Mouse (Mus musculus) hindbrain, embryonic 16.5 days (tissue): ENCODE measurements at regions not wholly inside any gene's neighbourhood (a gene's known extent, or its start where the extent isn't known, plus 50 kb on each side); places are given as distances from the start of the nearest gene placed in this dataset.
"Not testable (repeated sequence)": the region's sequence is repeated elsewhere in the genome, so short reads cannot be mapped to it uniquely, and the experiment has no call there.

ENCODE experiments used
- ATAC-seq: fragments of 200-750 bp; cut with Nextera tagmentation; 2 replicates; pipeline ENCODE4 v1.8.0; 2017; ENCODE audit warnings: moderate TSS enrichment, moderate library complexity
- H3K27ac ChIP-seq: fragments of 300-500 bp; sonication (generic); 2 replicates; pipeline ENCODE4 v1.5.1; 2014; ENCODE audit warnings: low read depth, mild to moderate bottlenecking, control low read depth, low read length, moderate library complexity
- H3K27me3 ChIP-seq: fragments of 300-500 bp; sonication (generic); replicated peaks from 2 replicates; pipeline ENCODE4 v1.6.1; 2014; ENCODE audit warnings: low read length; ENCODE audit not compliant: control insufficient read depth, insufficient read depth
- H3K36me3 ChIP-seq: fragments of 300-500 bp; sonication (generic); 2 replicates; pipeline ENCODE4 v1.6.1; 2014; ENCODE audit warnings: mild to moderate bottlenecking, low read length, moderate library complexity, mixed read lengths; ENCODE audit not compliant: control insufficient read depth, insufficient read depth
- H3K4me1 ChIP-seq: fragments of 300-500 bp; sonication (generic); 2 replicates; pipeline ENCODE4 v1.6.1; 2014; ENCODE audit warnings: low read depth, low read length; ENCODE audit not compliant: control insufficient read depth, insufficient read depth
- H3K4me2 ChIP-seq: fragments of 300-500 bp; sonication (generic); 2 replicates; pipeline ENCODE4 v1.6.1; 2014; ENCODE audit warnings: mild to moderate bottlenecking, low read length, control low read depth, moderate library complexity
- H3K4me3 ChIP-seq: fragments of 300-500 bp; sonication (generic); 2 replicates; pipeline ENCODE4 v1.5.1; 2014; ENCODE audit warnings: mild to moderate bottlenecking, low read length, control low read depth, moderate library complexity
- H3K9ac ChIP-seq: fragments of 300-500 bp; sonication (generic); 2 replicates; pipeline ENCODE4 v1.6.1; 2014; ENCODE audit warnings: low read depth, mild to moderate bottlenecking, control low read depth, low read length, moderate library complexity
- H3K9me3 ChIP-seq: fragments of 300-500 bp; sonication (generic); 2 replicates; pipeline ENCODE4 v1.6.1; 2014; ENCODE audit warnings: mild to moderate bottlenecking, low read length, moderate library complexity; ENCODE audit not compliant: control insufficient read depth
- WGBS: fragments of 180-500 bp; shearing (Covaris S2); extraction: QIAGEN DNeasy Blood & Tissue Kit; methylation state at CpG from one replicate; pipeline ENCODE4 v1.1.7; 2014; 5-methylcytosine and 5-hydroxymethylcytosine counted together

DNA sequence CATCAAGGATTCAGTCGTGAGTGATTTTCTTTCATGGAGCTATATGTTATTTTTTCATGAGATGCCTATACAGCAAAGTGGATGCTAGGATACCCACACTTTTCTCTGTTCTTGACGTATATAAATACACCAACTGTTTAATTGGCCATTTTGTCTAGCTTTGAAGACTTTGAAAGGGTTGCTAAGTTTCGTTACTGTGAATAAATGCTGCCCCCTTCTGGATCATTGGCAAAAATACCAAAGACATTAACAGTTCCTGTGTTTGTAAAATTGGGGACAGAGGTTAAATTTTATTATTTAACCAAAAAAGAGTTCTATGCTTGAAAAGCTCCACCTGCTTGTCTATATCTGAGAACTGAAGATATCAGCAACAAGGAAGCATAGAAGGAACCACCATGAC, 3624.1 kb downstream of the 9330182O14Rik start:
- no peaks in the 10 kb centered on the region for H3K27me3 ChIP-seq
- no peaks in the 10 kb centered on the region for H3K36me3 ChIP-seq
- no peak overlapping the region for H3K27ac ChIP-seq
- no peak overlapping the region for H3K4me2 ChIP-seq
- no peaks in the 10 kb centered on the region for H3K4me1 ChIP-seq
- H3K9ac ChIP-seq: no peak overlapping the region
- no peak overlapping the region for H3K4me3 ChIP-seq
- ATAC-seq: no peak
- H3K9me3 ChIP-seq: no peaks in the 10 kb centered on the region
- 20% methylated on average over 3 of the region's 3 CpGs for WGBS

GRCm38 (mm10) chr15:43764606-43765005, 3630.4 kb downstream of the 9330182O14Rik start:
- Histone ChIP-seq H3K4me2 (no peak overlapping the region), H3K27me3 (no peaks in the 10 kb centered on the region), H3K36me3 (no peaks in the 10 kb centered on the region), H3K9me3 (no peaks in the 10 kb centered on the region), H3K27ac (no peak overlapping the region), H3K9ac (no peak overlapping the region), H3K4me3 (no peak overlapping the region), H3K4me1 (no peaks in the 10 kb centered on the region)
- 79% methylated on average over 2 of the region's 2 CpGs for WGBS
- ATAC-seq: no peak

GRCm38 (mm10) chr15:43772718-43773117, 3638.6 kb downstream of the 9330182O14Rik start:
- ATAC-seq: no peak
- WGBS: 40% methylated on average over 3 of the region's 3 CpGs
- no peaks in the 10 kb centered on the region for H3K36me3 ChIP-seq
- no peak overlapping the region for H3K4me3 ChIP-seq
- H3K9me3 ChIP-seq: no peaks in the 10 kb centered on the region
- H3K27me3 ChIP-seq: no peaks in the 10 kb centered on the region
- no peak overlapping the region for H3K9ac ChIP-seq
- H3K27ac ChIP-seq: no peak overlapping the region
- no peak overlapping the region for H3K4me2 ChIP-seq
- H3K4me1 ChIP-seq: no peaks in the 10 kb centered on the region

DNA sequence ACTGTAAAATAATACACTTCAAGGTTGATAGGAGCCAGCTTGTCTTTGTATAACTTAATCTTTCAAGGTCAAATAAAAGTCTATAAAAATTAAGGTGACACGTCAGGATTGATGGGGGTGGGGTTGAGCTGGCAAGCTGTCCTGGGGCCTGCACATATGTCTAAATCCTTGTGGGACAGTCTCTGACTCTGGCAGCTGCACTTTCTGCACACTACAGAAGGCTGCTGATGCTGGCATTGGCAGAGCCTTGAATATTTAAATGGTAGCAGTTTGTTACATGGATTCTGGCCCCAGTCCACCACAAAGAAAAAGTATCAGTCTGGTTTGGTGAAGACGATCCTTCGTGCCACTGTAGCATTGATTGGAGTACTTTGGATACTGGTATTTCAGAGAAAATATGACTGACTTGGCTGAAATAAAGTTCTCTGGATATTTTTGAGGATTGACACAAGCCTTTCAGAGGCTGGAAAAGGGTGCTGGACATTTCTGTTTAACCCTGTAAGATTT, 3648.0 kb downstream of the 9330182O14Rik start:
- not testable (repeated sequence) for H3K36me3 ChIP-seq, H3K27me3 ChIP-seq, H3K4me2 ChIP-seq, H3K27ac ChIP-seq, H3K9me3 ChIP-seq, H3K9ac ChIP-seq, H3K4me1 ChIP-seq, H3K4me3 ChIP-seq
- WGBS: 71% methylated on average over 3 of the region's 3 CpGs
- ATAC-seq: peak; percentile 61; the same call in 1 of the 2 replicates

DNA sequence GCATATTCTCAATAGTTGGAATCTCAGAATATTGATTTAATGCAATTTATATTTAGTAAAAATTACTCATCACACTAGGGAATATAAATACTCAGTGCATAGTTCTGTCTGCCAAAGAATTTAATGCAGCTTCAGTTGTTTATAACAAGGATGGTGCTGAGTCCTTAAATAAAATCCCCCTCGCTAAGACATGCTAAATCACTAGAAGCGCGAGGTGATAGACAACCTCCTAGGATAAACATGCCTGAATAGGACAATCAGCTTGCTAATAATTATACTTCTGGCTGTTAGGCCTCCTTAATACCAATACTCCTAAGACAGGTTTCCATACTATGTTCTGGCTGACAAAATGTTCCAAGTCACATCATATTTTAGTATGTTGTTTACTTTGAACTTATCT, 3650.0 kb downstream of the 9330182O14Rik start:
- no peak overlapping the region for H3K4me2 ChIP-seq
- H3K4me1 ChIP-seq: no peaks in the 10 kb centered on the region
- WGBS: 83% methylated on average over 3 of the region's 3 CpGs
- no peaks in the 10 kb centered on the region for H3K9me3 ChIP-seq
- H3K9ac ChIP-seq: no peak overlapping the region
- H3K4me3 ChIP-seq: no peak overlapping the region
- no peak for ATAC-seq
- no peaks in the 10 kb centered on the region for H3K36me3 ChIP-seq
- no peaks in the 10 kb centered on the region for H3K27me3 ChIP-seq
- no peak overlapping the region for H3K27ac ChIP-seq

DNA sequence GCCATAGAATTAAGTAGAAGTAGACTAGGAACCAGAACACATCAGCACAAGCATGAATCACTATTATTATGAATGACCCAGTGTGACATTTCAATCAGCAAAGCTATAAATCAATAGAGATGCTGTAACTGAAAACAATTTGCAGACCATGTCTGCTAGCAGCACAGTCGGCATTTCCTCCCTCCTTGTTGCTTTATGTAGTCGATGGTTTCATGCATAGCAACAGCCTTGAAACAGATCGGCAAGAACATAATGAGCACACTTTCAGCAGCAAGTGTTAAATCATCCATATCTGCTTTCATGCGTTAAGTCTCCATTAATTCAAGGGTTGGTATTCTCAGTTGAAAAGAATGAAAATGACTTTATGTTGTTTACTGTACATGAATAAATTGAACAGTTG, 3669.2 kb downstream of the 9330182O14Rik start:
- Histone ChIP-seq H3K4me2 (no peak overlapping the region), H3K9ac (no peak overlapping the region), H3K4me3 (no peak overlapping the region), H3K27ac (no peak overlapping the region), H3K9me3 (no peaks in the 10 kb centered on the region), H3K4me1 (0 out of 2 replicates have a peak, but pooled peaks cover 2% of the 10 kb centered on the region), H3K27me3 (no peaks in the 10 kb centered on the region), H3K36me3 (no peaks in the 10 kb centered on the region)
- WGBS: 25% methylated on average over 4 of the region's 4 CpGs
- ATAC-seq: peak; percentile 72
